Mouse (Mus musculus): Measurements from ENCODE around the gene Rtn4rl2. TPM values are rescaled to one million over a fixed set of nuclear protein-coding genes. Genes with fewer than 3 reads are reported as not detected.
"Not testable (repeated sequence)": the region's sequence is repeated elsewhere in the genome, so short reads cannot be mapped to it uniquely, and the experiment has no call there.

Rtn4rl2 gene
- polyA plus RNA-seq (2015; fragmentation: Nextera tagmentation; extraction: Ambion mirVana) = 1.2 and 1.6 TPM in 2 replicates

- H3K27me3 ChIP-seq = peaks cover 88% of the 10 kb centered on the region
- WGBS = under 1% methylated on average over 35 of the region's 35 CpGs
- peak within 1 kb of the TSS; percentile 43 for H3K9ac ChIP-seq
These were observed at the start of gene Rtn4rl2 for GRCm38 (mm10) chr2:84886234-84886731. TSS of gene Rtn4rl2 (minus strand) at chr2:84886710.

DNA sequence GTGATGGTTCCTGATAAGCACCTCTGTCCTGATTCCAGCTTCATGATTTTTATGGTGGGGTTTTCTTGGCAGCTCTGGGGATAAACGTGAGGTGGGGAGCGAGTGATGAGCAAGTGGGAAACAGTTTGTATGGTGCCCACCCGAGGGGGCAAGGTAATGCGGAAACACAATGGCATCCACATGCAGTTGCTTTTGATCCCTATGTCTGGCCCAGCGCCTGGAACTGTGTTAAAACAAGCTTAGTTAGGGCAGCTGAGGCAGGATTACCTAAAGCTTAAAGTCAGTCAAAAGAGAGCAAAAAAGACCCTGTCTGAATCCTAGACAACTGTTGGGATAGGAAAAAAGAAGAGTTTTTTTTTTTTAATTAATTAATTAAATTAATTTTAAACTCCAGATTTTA, 48.6 kb upstream of the Rtn4rl2 start:
- no peaks in the 10 kb centered on the region for H3K27me3 ChIP-seq
- no peaks in the 10 kb centered on the region for H3K9me3 ChIP-seq (replicated peaks)
- no peak for ATAC-seq (replicated peaks; ENCODE audit: low FRiP score)
- H3K4me2 ChIP-seq = no peak overlapping the region
- no peak overlapping the region for H3K4me3 ChIP-seq (replicated peaks)
- no peak overlapping the region for H3K9ac ChIP-seq
- 87% methylated on average over 5 of the region's 5 CpGs for WGBS
- 0 out of 2 replicates have a peak, but pooled peaks cover 1% of the 10 kb centered on the region for H3K36me3 ChIP-seq
- no peak overlapping the region for H3K27ac ChIP-seq
- H3K4me1 ChIP-seq = peaks cover 16% of the 10 kb centered on the region

More at GRCm38 (mm10) chr2:84886234-84886731, at the start of gene Rtn4rl2:
- no peak within 1 kb of the TSS for H3K27ac ChIP-seq
- peaks cover 57% of the 10 kb centered on the region for H3K4me1 ChIP-seq
- peak within 1 kb of the TSS; percentile 64 for H3K4me3 ChIP-seq (replicated peaks)
- no peaks in the 10 kb centered on the region for H3K9me3 ChIP-seq (replicated peaks)
- H3K36me3 ChIP-seq = no peaks in the 10 kb centered on the region
- ATAC-seq (replicated peaks; ENCODE audit: low FRiP score) = peak; percentile 5; the same call in 1 of the 2 replicates
- peak within 1 kb of the TSS; percentile 92 for H3K4me2 ChIP-seq

DNA sequence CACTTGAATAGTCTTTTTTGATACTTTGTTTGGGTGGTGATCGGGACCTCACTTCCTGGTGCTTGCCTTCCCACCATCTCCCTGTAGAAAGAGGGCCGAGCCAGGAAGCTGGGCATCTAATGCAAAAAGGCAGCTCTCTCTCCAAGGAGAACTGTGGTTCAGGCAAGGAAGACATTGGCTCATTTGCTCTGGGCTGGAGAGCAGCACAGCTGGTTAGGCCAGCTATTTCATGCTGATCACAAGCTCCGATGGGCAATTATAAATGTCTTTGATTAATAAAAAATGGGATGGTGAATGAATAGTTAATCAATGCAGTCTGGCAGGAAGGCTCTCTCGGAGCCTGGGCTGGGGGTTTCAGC, 48.1 kb upstream of the Rtn4rl2 start:
- Histone ChIP-seq H3K4me2 (no peak overlapping the region), H3K4me1 (peaks cover 16% of the 10 kb centered on the region), H3K4me3 (replicated peaks) (no peak overlapping the region), H3K27me3 (no peaks in the 10 kb centered on the region), H3K27ac (no peak overlapping the region), H3K36me3 (no peaks in the 10 kb centered on the region), H3K9me3 (replicated peaks) (no peaks in the 10 kb centered on the region), H3K9ac (no peak overlapping the region)
- WGBS = 71% methylated on average over 4 of the region's 4 CpGs
- ATAC-seq (replicated peaks; ENCODE audit: low FRiP score) = no peak

GRCm38 (mm10) chr2:84933992-84934648, 47.6 kb upstream of the Rtn4rl2 start:
- no peak overlapping the region for H3K27ac ChIP-seq
- H3K36me3 ChIP-seq = no peaks in the 10 kb centered on the region
- H3K4me2 ChIP-seq = no peak overlapping the region
- WGBS = 75% methylated on average over 8 of the region's 8 CpGs
- no peaks in the 10 kb centered on the region for H3K9me3 ChIP-seq (replicated peaks)
- no peaks in the 10 kb centered on the region for H3K27me3 ChIP-seq
- H3K4me1 ChIP-seq = peaks cover 16% of the 10 kb centered on the region
- no peak overlapping the region for H3K9ac ChIP-seq
- no peak overlapping the region for H3K4me3 ChIP-seq (replicated peaks)
- no peak for ATAC-seq (replicated peaks; ENCODE audit: low FRiP score)

- Histone ChIP-seq H3K27ac (no peak overlapping the region), H3K9me3 (replicated peaks) (no peaks in the 10 kb centered on the region), H3K27me3 (no peaks in the 10 kb centered on the region), H3K4me3 (replicated peaks) (no peak overlapping the region), H3K4me2 (no peak overlapping the region), H3K4me1 (peaks cover 4% of the 10 kb centered on the region; the same call in 1 of the 2 replicates), H3K9ac (no peak overlapping the region), H3K36me3 (no peaks in the 10 kb centered on the region)
- no peak for ATAC-seq (replicated peaks; ENCODE audit: low FRiP score)
- 95% methylated on average over 7 of the region's 7 CpGs for WGBS
These were observed 43.7 kb upstream of the Rtn4rl2 start for GRCm38 (mm10) chr2:84930186-84930585.

- no peaks in the 10 kb centered on the region for H3K4me1 ChIP-seq
- ATAC-seq (replicated peaks; ENCODE audit: low FRiP score) = no peak
- no peak overlapping the region for H3K9ac ChIP-seq
- H3K27ac ChIP-seq = no peak overlapping the region
- 86% methylated on average over 10 of the region's 10 CpGs for WGBS
- no peaks in the 10 kb centered on the region for H3K36me3 ChIP-seq
- H3K9me3 ChIP-seq (replicated peaks) = peaks cover 4% of the 10 kb centered on the region; the same call in 1 of the 2 replicates
- H3K27me3 ChIP-seq = no peaks in the 10 kb centered on the region
- H3K4me3 ChIP-seq (replicated peaks) = no peak overlapping the region
- H3K4me2 ChIP-seq = no peak overlapping the region
These were observed 33.1 kb upstream of the Rtn4rl2 start for GRCm38 (mm10) chr2:84919601-84920108.

DNA sequence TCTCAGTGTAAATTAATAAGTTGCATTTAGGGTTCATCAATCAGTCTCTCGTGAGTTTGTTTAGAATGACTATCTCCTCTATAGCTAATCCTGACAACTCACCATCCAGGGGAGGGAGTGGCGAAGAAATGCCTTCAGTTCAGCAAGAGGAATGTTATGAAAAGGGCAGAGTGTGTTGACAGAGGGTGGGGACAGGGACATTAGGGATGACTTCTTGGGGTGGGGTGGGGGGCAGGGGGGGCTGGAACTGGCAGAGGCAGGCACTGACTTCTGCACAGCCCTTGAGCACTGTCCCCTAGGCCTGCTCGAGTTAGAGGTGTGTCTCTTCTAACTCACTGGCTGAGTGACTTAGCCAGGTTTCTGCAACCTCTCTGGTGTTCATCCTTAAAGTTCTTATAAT, 31.7 kb upstream of the Rtn4rl2 start:
- H3K36me3 ChIP-seq = no peaks in the 10 kb centered on the region
- H3K4me1 ChIP-seq = no peaks in the 10 kb centered on the region
- H3K4me2 ChIP-seq = no peak overlapping the region
- H3K9me3 ChIP-seq (replicated peaks) = no peaks in the 10 kb centered on the region
- H3K27me3 ChIP-seq = no peaks in the 10 kb centered on the region
- H3K9ac ChIP-seq = no peak overlapping the region
- no peak for ATAC-seq (replicated peaks; ENCODE audit: low FRiP score)
- H3K27ac ChIP-seq = no peak overlapping the region
- 74% methylated on average over 3 of the region's 3 CpGs for WGBS
- H3K4me3 ChIP-seq (replicated peaks) = no peak overlapping the region

- no peaks in the 10 kb centered on the region for H3K9me3 ChIP-seq (replicated peaks)
- no peaks in the 10 kb centered on the region for H3K27me3 ChIP-seq
- 62% methylated on average over 8 of the region's 8 CpGs for WGBS
- no peak overlapping the region for H3K9ac ChIP-seq
- no peak overlapping the region for H3K4me2 ChIP-seq
- no peaks in the 10 kb centered on the region for H3K36me3 ChIP-seq
- H3K27ac ChIP-seq = peak overlapping the region; percentile 54; the same call in 1 of the 2 replicates
- no peak for ATAC-seq (replicated peaks; ENCODE audit: low FRiP score)
- H3K4me3 ChIP-seq (replicated peaks) = no peak overlapping the region
- no peaks in the 10 kb centered on the region for H3K4me1 ChIP-seq
These were observed 30.2 kb upstream of the Rtn4rl2 start for GRCm38 (mm10) chr2:84916548-84917320.

- Histone ChIP-seq H3K4me1 (no peaks in the 10 kb centered on the region), H3K9me3 (replicated peaks) (no peaks in the 10 kb centered on the region), H3K9ac (no peak overlapping the region), H3K4me2 (no peak overlapping the region), H3K4me3 (replicated peaks) (no peak overlapping the region), H3K36me3 (no peaks in the 10 kb centered on the region), H3K27ac (no peak overlapping the region), H3K27me3 (no peaks in the 10 kb centered on the region)
- ATAC-seq (replicated peaks; ENCODE audit: low FRiP score) = no peak
- WGBS = 74% methylated on average over 3 of the region's 3 CpGs
These were observed 28.8 kb upstream of the Rtn4rl2 start for GRCm38 (mm10) chr2:84915330-84915729.

DNA sequence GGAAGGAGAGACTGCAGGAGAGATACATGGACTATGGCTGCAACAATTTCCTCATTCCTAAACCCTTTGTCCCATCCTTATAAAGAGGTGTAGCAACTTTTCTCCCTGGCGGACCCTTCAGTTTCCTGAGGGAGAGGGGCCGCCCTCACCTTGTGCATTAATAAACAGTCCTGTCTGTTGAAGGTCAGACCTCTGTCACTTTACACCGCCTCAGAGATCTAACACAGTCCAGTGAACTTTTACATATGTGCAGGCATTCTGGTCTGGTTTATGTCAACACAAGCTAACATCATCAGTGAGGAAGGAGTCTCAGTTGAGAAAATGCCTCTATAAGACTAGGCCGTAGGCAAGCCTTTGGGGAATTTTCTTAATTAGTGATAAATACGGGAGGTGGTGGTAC, 27.4 kb upstream of the Rtn4rl2 start:
- Histone ChIP-seq H3K4me1 (no peaks in the 10 kb centered on the region), H3K4me3 (replicated peaks) (no peak overlapping the region), H3K9ac (no peak overlapping the region), H3K4me2 (no peak overlapping the region), H3K36me3 (no peaks in the 10 kb centered on the region), H3K9me3 (replicated peaks) (no peaks in the 10 kb centered on the region), H3K27ac (no peak overlapping the region), H3K27me3 (no peaks in the 10 kb centered on the region)
- no peak for ATAC-seq (replicated peaks; ENCODE audit: low FRiP score)
- 65% methylated on average over 5 of the region's 5 CpGs for WGBS

- H3K9me3 ChIP-seq (replicated peaks) = no peaks in the 10 kb centered on the region
- no peak for ATAC-seq (replicated peaks; ENCODE audit: low FRiP score)
- H3K36me3 ChIP-seq = no peaks in the 10 kb centered on the region
- H3K4me2 ChIP-seq = no peak overlapping the region
- H3K4me3 ChIP-seq (replicated peaks) = no peak overlapping the region
- H3K27ac ChIP-seq = no peak overlapping the region
- no peaks in the 10 kb centered on the region for H3K27me3 ChIP-seq
- WGBS = 42% methylated on average over 3 of the region's 3 CpGs
- no peak overlapping the region for H3K9ac ChIP-seq
- no peaks in the 10 kb centered on the region for H3K4me1 ChIP-seq
These were observed 26.2 kb upstream of the Rtn4rl2 start for GRCm38 (mm10) chr2:84912722-84913121.

DNA sequence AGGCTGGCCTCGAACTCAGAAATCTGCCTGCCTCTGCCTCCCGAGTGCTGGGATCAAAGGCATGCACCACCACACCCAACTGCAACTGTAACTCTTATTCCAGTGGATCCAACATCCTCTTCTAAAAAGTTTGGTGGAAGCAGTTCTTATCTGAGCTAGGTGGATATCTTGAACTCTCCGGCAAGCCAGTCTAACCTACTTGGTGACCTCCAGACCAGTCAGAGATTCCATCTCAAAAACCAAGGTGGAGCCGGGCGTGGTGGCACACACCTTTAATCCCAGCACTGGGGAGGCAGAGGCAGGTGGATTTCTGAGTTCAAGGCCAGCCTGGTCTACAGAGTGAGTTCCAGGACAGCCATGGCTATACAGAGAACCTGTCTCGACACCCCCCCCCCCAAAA, 10.2 kb upstream of the Rtn4rl2 start:
- 90% methylated on average over 6 of the region's 6 CpGs for WGBS

More for the DNA sequence above, 10.2 kb upstream of the Rtn4rl2 start:
- not testable (repeated sequence) for H3K27ac ChIP-seq; H3K4me2 ChIP-seq; H3K36me3 ChIP-seq; H3K4me3 ChIP-seq (replicated peaks); H3K4me1 ChIP-seq; H3K9me3 ChIP-seq (replicated peaks); H3K9ac ChIP-seq; ATAC-seq (replicated peaks; ENCODE audit: low FRiP score)
- peaks cover 15% of the 10 kb centered on the region for H3K27me3 ChIP-seq
